Mouse (Mus musculus): ENCODE measurements at regions not wholly inside any gene's neighbourhood (a gene's known extent, or its start where the extent isn't known, plus 50 kb on each side); places are given as distances from the start of the nearest gene placed in this dataset.

GRCm38 (mm10) chr10:122193343-122193742, 96.2 kb upstream of the Rxylt1 start:
- no peak for ATAC-seq

- ATAC-seq = no peak
Observed at GRCm38 (mm10) chr10:122185152-122185745, 88.1 kb upstream of the Rxylt1 start.

- peak; percentile 79 for ATAC-seq
Observed at GRCm38 (mm10) chr10:122183025-122183424, 85.9 kb upstream of the Rxylt1 start.

- no peak for ATAC-seq
Observed at GRCm38 (mm10) chr10:122149038-122149437, 51.9 kb upstream of the Rxylt1 start.

GRCm38 (mm10) chr10:122148609-122149008, 51.4 kb upstream of the Rxylt1 start:
- ATAC-seq = no peak

Measured in CD4-positive, CD25-positive, alpha-beta regulatory T cell, adult 4 months (primary cell).